Mouse (Mus musculus) olfactory bulb, adult 2 months (tissue): ENCODE data around the gene Rbm42.

Source experiments
- CTCF ChIP-seq: fragments of 200-500 bp; IDR thresholded peaks from 2 replicates; pipeline ENCODE4 v1.5.1; 2012; ENCODE audit warnings: low read depth, mild to moderate bottlenecking, low read length, moderate library complexity; ENCODE audit not compliant: insufficient read depth
- POLR2A ChIP-seq: fragments of 200-500 bp; IDR thresholded peaks from 2 replicates; pipeline ENCODE4 v1.6.1; 2012; ENCODE audit warnings: mild to moderate bottlenecking, low read depth, low read length, moderate library complexity; ENCODE audit not compliant: insufficient read depth

DNA sequence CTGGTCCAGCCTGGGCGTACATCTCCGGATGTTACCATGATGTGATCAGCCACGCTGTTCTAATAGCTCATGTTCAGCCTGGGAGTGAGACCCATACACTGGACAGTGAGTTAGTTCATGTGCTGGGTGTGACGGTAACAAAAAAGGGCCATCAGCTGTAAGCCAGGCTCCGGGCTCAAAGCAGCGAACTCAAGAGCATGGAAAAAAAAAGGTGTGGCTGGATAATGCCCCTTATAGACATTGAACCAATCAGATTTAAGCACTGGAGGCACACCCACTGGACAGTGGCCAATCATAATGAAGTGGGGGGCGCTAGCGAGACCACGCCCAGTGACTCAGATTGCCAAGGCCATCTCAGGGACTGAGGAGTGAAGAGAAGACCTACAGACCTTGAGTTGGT, 48.5 kb upstream of the Rbm42 start, which contains the start of gene 2200002J24Rik:
- TF ChIP-seq POLR2A (no peak), CTCF (no peak)
